Mouse (Mus musculus): ENCODE measurements at regions not wholly inside any gene's neighbourhood (a gene's known extent, or its start where the extent isn't known, plus 50 kb on each side); places are given as distances from the start of the nearest gene placed in this dataset.

DNA sequence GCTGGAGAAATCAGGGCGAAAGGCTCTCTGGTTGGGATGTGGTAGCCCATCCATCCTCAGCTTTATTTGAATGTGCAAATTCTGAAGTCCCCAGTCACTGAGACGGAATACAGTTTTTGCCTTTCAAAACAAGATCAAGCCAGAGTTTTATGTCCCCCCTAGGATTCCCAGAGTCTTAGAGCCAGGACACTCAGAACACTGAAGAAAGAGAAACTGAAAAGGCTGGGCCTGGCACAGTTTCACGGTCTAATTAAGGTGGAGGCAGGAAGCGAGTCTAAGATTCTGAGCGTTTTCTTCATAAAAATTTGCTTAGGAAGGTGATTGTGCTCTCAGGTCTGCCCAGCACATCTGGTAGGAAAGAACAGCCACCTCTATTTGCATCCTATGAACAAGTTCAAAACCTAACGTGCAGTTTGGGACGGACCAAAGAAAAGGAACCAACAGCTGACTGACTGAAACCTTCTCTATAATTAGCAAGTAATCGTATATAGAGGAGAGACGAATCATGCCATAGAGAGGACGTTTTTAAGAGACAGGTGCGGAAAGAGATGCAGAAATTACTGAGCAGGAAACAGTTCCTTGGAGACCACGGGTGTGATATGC lies 119.2 kb upstream of the Irak1bp1 start:
- no peaks in the 10 kb centered on the region for H3K36me3 ChIP-seq (ENCODE audit: control insufficient read depth, insufficient read depth, low read length)
- H3K9me3 ChIP-seq (ENCODE audit: control insufficient read depth, low read length) = no peaks in the 10 kb centered on the region
- ATAC-seq (ENCODE audit: low read depth) = 0 out of 2 replicates have a peak, but pooled peaks have one; percentile 17
- H3K9ac ChIP-seq (replicated peaks; ENCODE audit: low read depth, low read length) = no peak overlapping the region
- H3K4me2 ChIP-seq (ENCODE audit: low read depth, low read length) = no peak overlapping the region
- no peak overlapping the region for H3K27ac ChIP-seq (ENCODE audit: low read depth, low read length)
- whole genome bisulfite sequencing = 60% methylated on average over 12 of the region's 12 CpGs
- no peak overlapping the region for H3K4me3 ChIP-seq (ENCODE audit: low read depth, low read length)
- no peaks in the 10 kb centered on the region for H3K27me3 ChIP-seq (ENCODE audit: control insufficient read depth, insufficient read depth, low read length)
- no peaks in the 10 kb centered on the region for H3K4me1 ChIP-seq (ENCODE audit: control insufficient read depth, insufficient read depth, low read length)

- no peaks in the 10 kb centered on the region for H3K4me1 ChIP-seq (ENCODE audit: control insufficient read depth, insufficient read depth, low read length)
- no peak overlapping the region for H3K9ac ChIP-seq (replicated peaks; ENCODE audit: low read depth, low read length)
- no peak for ATAC-seq (ENCODE audit: low read depth)
- H3K36me3 ChIP-seq (ENCODE audit: control insufficient read depth, insufficient read depth, low read length) = no peaks in the 10 kb centered on the region
- H3K27ac ChIP-seq (ENCODE audit: low read depth, low read length) = no peak overlapping the region
- WGBS = 69% methylated on average over 6 of the region's 6 CpGs
- H3K4me3 ChIP-seq (ENCODE audit: low read depth, low read length) = no peak overlapping the region
- H3K4me2 ChIP-seq (ENCODE audit: low read depth, low read length) = no peak overlapping the region
- H3K9me3 ChIP-seq (ENCODE audit: control insufficient read depth, low read length) = no peaks in the 10 kb centered on the region
- H3K27me3 ChIP-seq (ENCODE audit: control insufficient read depth, insufficient read depth, low read length) = no peaks in the 10 kb centered on the region
Measured at GRCm38 (mm10) chr9:82710945-82711516, 118.3 kb upstream of the Irak1bp1 start.

DNA sequence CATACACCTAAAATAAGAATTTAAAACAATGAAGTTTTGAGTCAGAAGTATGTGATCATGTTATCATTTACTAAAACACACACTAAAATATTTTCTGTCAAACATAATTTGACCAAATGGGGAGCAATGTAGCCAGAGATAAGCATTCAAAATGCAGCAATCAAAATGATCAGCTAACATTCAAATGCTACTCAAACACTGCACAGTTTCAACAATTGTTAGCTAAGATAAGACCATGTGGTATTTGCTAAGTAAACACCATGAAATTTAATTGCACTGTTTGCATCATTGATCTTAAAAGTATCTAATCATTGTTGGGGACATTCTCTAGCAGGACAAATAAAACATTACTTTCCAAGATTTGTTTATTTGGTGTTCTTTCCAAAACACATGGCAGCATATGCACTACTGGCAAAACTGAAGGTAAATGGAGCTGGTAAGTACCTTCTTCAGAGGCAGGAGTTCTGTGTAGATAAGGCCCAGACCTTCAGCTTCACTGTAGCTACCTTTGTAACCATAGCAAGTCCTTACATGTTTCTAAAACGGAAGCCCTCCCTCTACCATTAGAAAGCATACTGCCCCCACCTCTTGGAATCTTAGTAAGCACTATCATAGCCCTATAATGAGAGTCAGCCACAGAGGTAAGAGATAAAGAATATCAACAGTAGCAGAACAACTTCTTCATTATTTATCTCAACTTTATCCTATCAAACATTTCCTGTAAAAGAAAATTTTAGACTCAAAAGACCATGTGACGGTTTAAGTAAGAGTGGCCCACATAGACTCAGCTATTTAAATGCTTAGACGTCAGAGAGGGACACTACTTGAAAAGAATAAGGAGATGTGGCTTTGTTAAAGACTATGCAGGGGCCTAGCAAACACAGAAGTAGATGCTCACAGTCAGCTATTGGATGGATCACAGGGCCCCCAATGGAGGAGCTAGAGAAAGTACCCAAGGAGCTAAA lies 116.3 kb upstream of the Irak1bp1 start:
- WGBS = 84% methylated on average over 3 of the region's 3 CpGs
- ATAC-seq (ENCODE audit: low read depth) = no peak
- H3K27ac ChIP-seq (ENCODE audit: low read depth, low read length) = no peak overlapping the region
- no peaks in the 10 kb centered on the region for H3K9me3 ChIP-seq (ENCODE audit: control insufficient read depth, low read length)
- no peak overlapping the region for H3K9ac ChIP-seq (replicated peaks; ENCODE audit: low read depth, low read length)
- H3K36me3 ChIP-seq (ENCODE audit: control insufficient read depth, insufficient read depth, low read length) = no peaks in the 10 kb centered on the region
- no peak overlapping the region for H3K4me2 ChIP-seq (ENCODE audit: low read depth, low read length)
- no peaks in the 10 kb centered on the region for H3K4me1 ChIP-seq (ENCODE audit: control insufficient read depth, insufficient read depth, low read length)
- H3K4me3 ChIP-seq (ENCODE audit: low read depth, low read length) = no peak overlapping the region
- no peaks in the 10 kb centered on the region for H3K27me3 ChIP-seq (ENCODE audit: control insufficient read depth, insufficient read depth, low read length)

- H3K9ac ChIP-seq (replicated peaks; ENCODE audit: low read depth, low read length) = no peak overlapping the region
- no peaks in the 10 kb centered on the region for H3K27me3 ChIP-seq (ENCODE audit: control insufficient read depth, insufficient read depth, low read length)
- H3K9me3 ChIP-seq (ENCODE audit: control insufficient read depth, low read length) = no peaks in the 10 kb centered on the region
- no peak overlapping the region for H3K27ac ChIP-seq (ENCODE audit: low read depth, low read length)
- H3K4me2 ChIP-seq (ENCODE audit: low read depth, low read length) = no peak overlapping the region
- 79% methylated on average over 3 of the region's 3 CpGs for WGBS
- no peaks in the 10 kb centered on the region for H3K36me3 ChIP-seq (ENCODE audit: control insufficient read depth, insufficient read depth, low read length)
- H3K4me3 ChIP-seq (ENCODE audit: low read depth, low read length) = no peak overlapping the region
- ATAC-seq (ENCODE audit: low read depth) = no peak
- H3K4me1 ChIP-seq (ENCODE audit: control insufficient read depth, insufficient read depth, low read length) = no peaks in the 10 kb centered on the region
Measured at GRCm38 (mm10) chr9:82728652-82729051, 100.7 kb upstream of the Irak1bp1 start.

- no peak for ATAC-seq (ENCODE audit: low read depth)
- Histone ChIP-seq H3K9ac (replicated peaks; ENCODE audit: low read depth, low read length) (no peak overlapping the region), H3K4me1 (ENCODE audit: control insufficient read depth, insufficient read depth, low read length) (no peaks in the 10 kb centered on the region), H3K27me3 (ENCODE audit: control insufficient read depth, insufficient read depth, low read length) (no peaks in the 10 kb centered on the region), H3K4me2 (ENCODE audit: low read depth, low read length) (no peak overlapping the region), H3K4me3 (ENCODE audit: low read depth, low read length) (no peak overlapping the region), H3K27ac (ENCODE audit: low read depth, low read length) (no peak overlapping the region), H3K36me3 (ENCODE audit: control insufficient read depth, insufficient read depth, low read length) (no peaks in the 10 kb centered on the region), H3K9me3 (ENCODE audit: control insufficient read depth, low read length) (no peaks in the 10 kb centered on the region)
- WGBS = 56% methylated on average over 4 of the region's 4 CpGs
Measured at GRCm38 (mm10) chr9:82729646-82730045, 99.7 kb upstream of the Irak1bp1 start.

DNA sequence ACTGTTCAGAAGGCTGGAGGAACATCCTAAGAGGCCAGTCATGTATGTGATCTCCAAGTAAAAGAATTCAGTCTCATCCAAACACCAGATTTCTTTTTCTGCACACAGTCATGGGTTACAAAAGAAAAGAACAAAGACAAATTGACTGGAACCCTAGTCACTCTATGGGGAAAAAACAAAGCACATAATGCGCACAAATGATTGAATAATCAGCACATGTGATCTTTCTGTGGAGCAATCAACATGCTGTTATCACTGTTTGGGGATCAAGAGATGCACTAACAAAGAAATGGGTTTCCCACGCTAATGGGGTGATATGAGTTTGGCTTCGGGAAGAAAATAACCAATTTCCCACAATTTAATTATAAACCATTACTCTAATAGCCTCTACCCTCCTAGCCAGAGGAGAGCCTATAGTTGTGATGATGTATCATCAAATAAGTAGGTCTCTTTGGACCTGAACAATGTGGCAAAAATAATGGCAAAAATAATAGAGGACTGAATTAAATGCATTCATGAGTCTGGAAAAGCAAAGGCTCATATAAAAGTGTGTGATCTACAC lies 96.2 kb upstream of the Irak1bp1 start:
- no peaks in the 10 kb centered on the region for H3K9me3 ChIP-seq (ENCODE audit: control insufficient read depth, low read length)
- H3K36me3 ChIP-seq (ENCODE audit: control insufficient read depth, insufficient read depth, low read length) = no peaks in the 10 kb centered on the region
- H3K4me1 ChIP-seq (ENCODE audit: control insufficient read depth, insufficient read depth, low read length) = no peaks in the 10 kb centered on the region
- peak; percentile 71 for ATAC-seq (ENCODE audit: low read depth)
- H3K4me3 ChIP-seq (ENCODE audit: low read depth, low read length) = no peak overlapping the region
- H3K27me3 ChIP-seq (ENCODE audit: control insufficient read depth, insufficient read depth, low read length) = no peaks in the 10 kb centered on the region
- WGBS = 60% methylated on average over 3 of the region's 3 CpGs
- H3K27ac ChIP-seq (ENCODE audit: low read depth, low read length) = no peak overlapping the region
- H3K9ac ChIP-seq (replicated peaks; ENCODE audit: low read depth, low read length) = no peak overlapping the region
- H3K4me2 ChIP-seq (ENCODE audit: low read depth, low read length) = no peak overlapping the region

GRCm38 (mm10) chr9:82734959-82735358 lies 94.4 kb upstream of the Irak1bp1 start:
- Histone ChIP-seq H3K27ac (ENCODE audit: low read depth, low read length) (no peak overlapping the region), H3K4me3 (ENCODE audit: low read depth, low read length) (no peak overlapping the region), H3K36me3 (ENCODE audit: control insufficient read depth, insufficient read depth, low read length) (no peaks in the 10 kb centered on the region), H3K9ac (replicated peaks; ENCODE audit: low read depth, low read length) (no peak overlapping the region), H3K9me3 (ENCODE audit: control insufficient read depth, low read length) (no peaks in the 10 kb centered on the region), H3K4me2 (ENCODE audit: low read depth, low read length) (no peak overlapping the region), H3K27me3 (ENCODE audit: control insufficient read depth, insufficient read depth, low read length) (no peaks in the 10 kb centered on the region), H3K4me1 (ENCODE audit: control insufficient read depth, insufficient read depth, low read length) (no peaks in the 10 kb centered on the region)
- no peak for ATAC-seq (ENCODE audit: low read depth)
- 79% methylated on average over 2 of the region's 2 CpGs for WGBS

DNA sequence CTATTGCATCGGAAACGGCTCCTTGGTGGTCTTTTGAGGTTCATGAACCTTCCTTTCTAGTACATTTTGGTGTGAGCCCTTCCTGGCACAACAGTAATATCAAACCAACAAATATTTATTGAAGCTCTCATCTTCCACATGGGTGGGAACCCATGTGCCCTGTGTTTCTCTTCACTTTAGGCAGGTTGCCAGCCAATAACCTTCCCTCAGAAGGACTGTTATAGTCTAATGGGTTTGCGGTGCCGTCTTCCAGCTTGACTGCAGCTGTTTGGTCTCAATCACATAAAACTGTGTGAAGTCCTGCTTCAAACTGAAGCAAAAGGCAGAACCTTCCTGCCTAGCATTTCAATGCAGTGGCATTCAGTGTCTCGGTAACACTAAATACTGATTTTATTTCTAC lies 69.4 kb upstream of the Irak1bp1 start:
- WGBS = 81% methylated on average over 5 of the region's 5 CpGs
- Histone ChIP-seq H3K27ac (ENCODE audit: low read depth, low read length) (no peak overlapping the region), H3K9ac (replicated peaks; ENCODE audit: low read depth, low read length) (no peak overlapping the region), H3K36me3 (ENCODE audit: control insufficient read depth, insufficient read depth, low read length) (no peaks in the 10 kb centered on the region), H3K27me3 (ENCODE audit: control insufficient read depth, insufficient read depth, low read length) (no peaks in the 10 kb centered on the region), H3K9me3 (ENCODE audit: control insufficient read depth, low read length) (no peaks in the 10 kb centered on the region), H3K4me2 (ENCODE audit: low read depth, low read length) (no peak overlapping the region), H3K4me1 (ENCODE audit: control insufficient read depth, insufficient read depth, low read length) (no peaks in the 10 kb centered on the region), H3K4me3 (ENCODE audit: low read depth, low read length) (no peak overlapping the region)
- ATAC-seq (ENCODE audit: low read depth) = no peak

All from neural tube, embryonic 14.5 days (tissue).